Mouse (Mus musculus) common myeloid progenitor, adult 5-6 weeks (primary cell): ENCODE measurements around the gene Zdhhc16. TPM values are rescaled to one million over a fixed set of nuclear protein-coding genes. Genes with fewer than 3 reads are reported as not detected.

Source experiments
- ATAC-seq: replicated peaks from 2 replicates; pipeline ENCODE4 v1.8.0; 2016; ENCODE audit warnings: low read depth, mild to moderate bottlenecking, moderate TSS enrichment, inconsistent platforms; ENCODE audit not compliant: poor library complexity, severe bottlenecking
- total RNA-seq: library from RNA; stranded (forward); fragments of 200-1000, 187-1606 nt; gene quantifications from 2 replicates; pipeline ENCODE4 v1.2.3, GENCODE M21; 2017

Zdhhc16 gene
- 21.9 and 41.6 TPM in 2 replicates for total RNA-seq

DNA sequence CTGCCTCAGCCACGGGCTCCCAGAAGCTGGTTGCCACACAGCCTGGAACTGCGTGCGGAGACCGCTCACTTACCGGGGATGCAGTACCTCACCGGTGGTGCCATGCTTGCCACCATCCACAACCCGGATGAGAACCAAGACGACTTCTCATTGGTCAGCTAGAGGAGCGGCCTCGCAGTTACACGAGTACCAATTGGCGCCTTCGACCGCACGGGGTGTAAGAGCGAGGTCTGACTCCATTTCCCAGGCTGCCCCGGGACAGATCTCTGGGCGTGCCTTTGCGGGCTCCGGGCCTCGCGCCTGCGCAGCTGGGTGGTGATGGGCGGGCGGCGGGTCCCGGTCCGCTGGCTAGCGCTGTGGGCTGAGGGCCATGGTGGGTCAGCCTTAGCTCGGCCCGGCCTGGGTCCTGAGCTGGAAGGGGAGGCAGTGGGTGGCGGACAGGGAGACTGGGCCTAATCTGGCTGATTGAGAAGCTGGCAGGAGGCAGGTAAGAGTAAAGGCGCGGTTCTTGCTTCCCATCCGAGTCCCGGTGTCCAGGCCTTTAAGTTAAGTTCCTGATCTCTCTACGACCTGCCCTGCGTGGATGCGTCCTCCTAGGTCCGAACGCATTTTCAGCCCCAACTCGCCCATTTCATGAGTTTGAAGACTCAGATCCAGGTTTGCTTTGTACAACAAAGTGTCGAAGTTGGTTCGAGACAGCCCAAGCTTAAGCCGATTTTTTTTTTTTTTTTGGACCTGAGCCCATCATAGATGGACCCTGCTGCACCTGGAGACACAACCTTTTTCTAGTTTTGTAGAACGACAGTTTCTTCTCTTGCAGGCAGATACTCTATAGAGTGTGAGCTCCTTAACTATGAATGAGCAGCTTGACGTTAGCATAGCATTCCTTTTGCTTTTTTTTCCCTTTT, at the start of gene Zdhhc16, which contains the start of gene Exosc1:
Zdhhc16 (plus strand) TSS at position 302 of the 908 bp plus-strand sequence.
Exosc1 (minus strand) TSS at position 245 of the 908 bp plus-strand sequence.
- peak; percentile 97 for ATAC-seq

GRCm38 (mm10) chr19:41883882-41884281, 49.4 kb upstream of the Zdhhc16 start:
- ATAC-seq = no peak

GRCm38 (mm10) chr19:41888191-41888590, 45.1 kb upstream of the Zdhhc16 start:
- ATAC-seq = no peak

GRCm38 (mm10) chr19:41894959-41895358, 38.3 kb upstream of the Zdhhc16 start:
- no peak for ATAC-seq

- peak; percentile 83 for ATAC-seq
Measured at GRCm38 (mm10) chr19:41895460-41896318, 37.6 kb upstream of the Zdhhc16 start, which contains the start of gene Rrp12. Rrp12 (minus strand) TSS chr19:41896173.

- ATAC-seq = no peak
Measured at GRCm38 (mm10) chr19:41896319-41896711, 37.0 kb upstream of the Zdhhc16 start.

- ATAC-seq = no peak
Measured at GRCm38 (mm10) chr19:41898860-41899259, 34.4 kb upstream of the Zdhhc16 start.

GRCm38 (mm10) chr19:41900495-41901090, 32.7 kb upstream of the Zdhhc16 start:
- ATAC-seq = peak; percentile 64

GRCm38 (mm10) chr19:41901696-41902095, 31.6 kb upstream of the Zdhhc16 start:
- ATAC-seq = peak; percentile 23; the same call in 1 of the 2 replicates

- ATAC-seq = peak; percentile 34
Measured at GRCm38 (mm10) chr19:41902848-41903593, 30.3 kb upstream of the Zdhhc16 start.

DNA sequence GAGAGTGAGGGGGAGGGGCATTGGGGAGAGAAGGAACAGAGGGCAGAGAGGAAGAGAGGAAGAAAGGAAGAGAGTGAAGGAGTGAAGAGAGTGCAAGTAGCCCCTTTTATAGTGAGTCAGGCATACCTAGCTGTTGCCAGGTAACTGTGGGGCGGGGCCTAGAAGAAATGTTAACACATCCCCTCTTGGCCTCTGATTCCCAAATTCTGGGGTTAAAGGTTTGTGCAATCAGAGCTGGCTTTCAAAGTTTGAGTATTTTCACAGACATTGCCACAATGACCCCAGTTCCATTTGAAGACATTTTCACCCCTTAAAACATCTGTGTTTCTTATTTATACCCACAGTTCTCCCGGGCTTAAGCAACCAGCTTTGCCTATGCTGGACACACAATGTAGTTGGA, 28.0 kb upstream of the Zdhhc16 start:
- no peak for ATAC-seq

DNA sequence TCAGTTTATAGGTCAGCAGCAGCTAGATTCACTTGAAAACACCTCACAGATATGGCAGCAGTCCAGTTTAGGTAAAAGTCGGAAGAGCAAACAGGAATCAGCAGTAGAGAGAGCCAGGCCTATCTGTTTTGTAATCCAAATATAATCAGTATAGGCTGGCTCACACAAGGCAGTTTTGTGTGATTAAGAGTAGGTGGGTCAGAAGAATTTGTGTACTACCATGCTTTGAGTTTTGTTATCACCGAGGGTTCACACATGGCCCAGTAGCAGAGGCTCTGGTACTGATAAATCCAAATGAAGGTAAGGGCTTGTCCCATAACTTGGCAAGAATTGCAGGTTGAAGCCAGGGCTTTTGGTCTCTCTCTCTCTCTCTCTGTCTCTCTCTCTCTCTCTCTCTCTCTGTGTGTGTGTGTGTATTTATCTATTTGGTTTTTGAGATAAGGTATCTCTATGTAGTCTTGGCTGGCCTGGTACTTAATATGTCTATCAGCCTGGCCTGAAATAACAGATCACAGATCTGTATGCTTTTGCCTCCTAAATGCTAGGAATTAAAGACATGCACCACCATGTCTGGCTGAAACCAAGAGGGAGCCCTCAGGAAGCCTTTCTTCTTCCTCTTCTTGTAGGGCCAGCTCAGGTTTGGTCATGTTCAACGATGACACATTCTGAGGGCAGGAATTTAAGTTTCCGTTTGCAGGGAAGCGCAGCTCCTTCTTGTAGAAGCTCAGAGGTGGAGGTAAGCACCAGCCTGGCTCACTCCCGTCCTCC, 26.8 kb upstream of the Zdhhc16 start:
- ATAC-seq = no peak

DNA sequence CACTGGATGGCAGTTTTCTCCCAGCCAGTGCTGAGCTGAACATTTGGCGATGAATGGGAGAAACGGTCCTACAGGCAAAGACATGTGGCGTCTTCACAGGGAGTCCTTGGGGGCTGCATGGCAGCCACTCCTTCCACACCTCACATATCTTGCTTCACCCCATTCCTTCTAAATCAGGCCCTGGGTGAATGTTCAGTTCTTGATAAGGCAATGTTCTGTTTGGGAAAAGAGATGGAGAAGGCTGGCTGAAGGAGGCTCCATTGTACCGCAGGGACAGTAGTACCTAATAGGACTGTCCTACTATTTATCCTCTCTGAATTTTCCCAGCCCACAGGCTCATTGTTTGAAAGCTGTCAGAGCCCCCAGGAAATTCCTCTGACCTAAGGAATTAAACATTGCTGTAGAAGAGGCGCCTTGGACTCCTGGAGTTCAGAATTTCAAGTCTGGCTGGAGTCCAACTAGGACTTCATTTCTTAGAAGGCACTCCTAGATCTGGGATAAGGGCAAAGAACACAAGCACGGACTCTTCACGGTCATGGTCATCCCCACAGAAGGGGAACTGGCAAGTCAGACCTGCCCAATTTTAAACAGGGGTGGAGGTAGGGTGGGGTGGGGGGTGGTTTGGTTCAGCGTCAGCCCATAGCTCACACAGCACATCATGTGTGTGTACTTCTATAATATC, 26.1 kb upstream of the Zdhhc16 start:
- no peak for ATAC-seq

GRCm38 (mm10) chr19:41908736-41909135, 24.5 kb upstream of the Zdhhc16 start:
- no peak for ATAC-seq

- ATAC-seq = no peak
Measured at GRCm38 (mm10) chr19:41910396-41910795, 22.9 kb upstream of the Zdhhc16 start.

DNA sequence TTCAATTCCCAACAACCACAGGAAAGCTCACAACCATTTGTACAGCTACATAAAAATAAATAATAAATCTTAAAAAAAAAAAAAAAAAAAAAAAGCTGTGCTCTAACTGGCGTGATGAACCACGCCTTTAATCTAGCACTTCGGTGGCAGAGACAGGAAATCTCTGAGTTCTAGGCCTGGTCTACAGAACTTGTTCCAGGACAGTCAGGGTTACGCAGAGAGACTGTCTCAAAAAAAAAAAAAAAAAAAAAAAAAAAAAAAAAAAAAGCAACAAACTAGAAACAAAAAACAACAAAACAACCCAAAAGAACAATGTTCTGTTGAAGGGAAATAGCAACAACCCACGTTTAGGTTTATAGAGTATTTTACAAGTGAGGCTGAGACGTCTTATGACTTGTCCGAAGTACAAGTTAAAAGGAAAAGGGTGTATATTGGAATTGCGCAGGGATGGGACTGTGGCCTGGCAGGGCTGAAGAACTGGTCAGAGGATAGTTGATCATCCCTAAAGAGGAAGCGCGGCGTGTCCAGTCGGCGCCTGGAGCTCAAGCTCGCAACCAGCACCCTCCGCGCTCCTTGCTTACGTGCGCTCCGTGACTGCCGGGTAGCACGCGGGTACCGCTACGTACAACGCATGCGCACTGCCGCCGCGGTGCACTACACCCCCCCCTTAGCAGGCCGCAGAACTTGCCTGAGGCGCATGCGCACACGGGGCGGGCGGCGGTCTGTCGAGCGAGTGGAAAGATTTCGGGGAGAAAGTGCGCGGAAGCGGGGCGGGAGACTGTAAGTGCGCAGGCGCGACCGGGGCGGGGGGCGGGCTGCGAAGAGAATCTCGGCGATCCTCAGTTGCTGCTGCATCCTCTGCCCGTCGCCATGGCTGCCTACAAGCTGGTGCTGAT, 21.9 kb upstream of the Zdhhc16 start, which contains the start of gene Pgam1:
Pgam1 (plus strand) TSS at position 746 of the 896 bp plus-strand sequence.
- ATAC-seq = peak; percentile 84
